Mouse (Mus musculus) hindbrain, embryonic 13.5 days (tissue): ENCODE measurements around the gene Atp11a. TPM values are rescaled to one million over a fixed set of nuclear protein-coding genes. Genes with fewer than 3 reads are reported as not detected.

Experiments
- ATAC-seq: fragments of 200-750 bp; cut with Nextera tagmentation; 2 replicates; pipeline ENCODE4 v1.8.0; 2017; ENCODE audit warnings: moderate TSS enrichment; ENCODE audit not compliant: low FRiP score
- H3K27ac ChIP-seq: fragments of 300-500 bp; sonication (generic); 2 replicates; pipeline ENCODE4 v1.5.1; 2015; ENCODE audit warnings: inconsistent platforms, mild to moderate bottlenecking, moderate library complexity
- H3K27me3 ChIP-seq: fragments of 300-500 bp; sonication (generic); 2 replicates; pipeline ENCODE4 v1.6.1; 2015; ENCODE audit warnings: mild to moderate bottlenecking, inconsistent platforms
- H3K36me3 ChIP-seq: fragments of 300-500 bp; sonication (generic); 2 replicates; pipeline ENCODE4 v1.6.1; 2015; ENCODE audit warnings: mild to moderate bottlenecking, inconsistent platforms
- H3K4me1 ChIP-seq: fragments of 300-500 bp; sonication (generic); replicated peaks from 2 replicates; pipeline ENCODE4 v1.6.1; 2015; ENCODE audit warnings: inconsistent platforms
- H3K4me2 ChIP-seq: fragments of 300-500 bp; sonication (generic); 2 replicates; pipeline ENCODE4 v1.6.1; 2015; ENCODE audit warnings: inconsistent platforms, mild to moderate bottlenecking, moderate library complexity
- H3K4me3 ChIP-seq: fragments of 300-500 bp; sonication (generic); 2 replicates; pipeline ENCODE4 v1.5.1; 2015; ENCODE audit warnings: mild to moderate bottlenecking, inconsistent platforms
- H3K9ac ChIP-seq: fragments of 300-500 bp; sonication (generic); 2 replicates; pipeline ENCODE4 v1.6.1; 2015; ENCODE audit warnings: mild to moderate bottlenecking, inconsistent platforms
- H3K9me3 ChIP-seq: fragments of 300-500 bp; sonication (generic); 2 replicates; pipeline ENCODE4 v1.6.1; 2016; ENCODE audit warnings: inconsistent platforms
- WGBS: fragments of 180-500 bp; shearing (Covaris S2); methylation state at CpG from one replicate; pipeline ENCODE4 v1.1.7; 2015; 5-methylcytosine and 5-hydroxymethylcytosine counted together
- polyA plus RNA-seq: library from polyadenylated mRNA; unstranded; fragments of >200 nt; fragmentation: Nextera tagmentation; extraction: Ambion mirVana; gene quantifications from 2 replicates; pipeline ENCODE4 v1.2.1, GENCODE M21; 2015

Gene Atp11a
- polyA plus RNA-seq, 1 experiment from 2014 or later = 7.9 TPM

DNA sequence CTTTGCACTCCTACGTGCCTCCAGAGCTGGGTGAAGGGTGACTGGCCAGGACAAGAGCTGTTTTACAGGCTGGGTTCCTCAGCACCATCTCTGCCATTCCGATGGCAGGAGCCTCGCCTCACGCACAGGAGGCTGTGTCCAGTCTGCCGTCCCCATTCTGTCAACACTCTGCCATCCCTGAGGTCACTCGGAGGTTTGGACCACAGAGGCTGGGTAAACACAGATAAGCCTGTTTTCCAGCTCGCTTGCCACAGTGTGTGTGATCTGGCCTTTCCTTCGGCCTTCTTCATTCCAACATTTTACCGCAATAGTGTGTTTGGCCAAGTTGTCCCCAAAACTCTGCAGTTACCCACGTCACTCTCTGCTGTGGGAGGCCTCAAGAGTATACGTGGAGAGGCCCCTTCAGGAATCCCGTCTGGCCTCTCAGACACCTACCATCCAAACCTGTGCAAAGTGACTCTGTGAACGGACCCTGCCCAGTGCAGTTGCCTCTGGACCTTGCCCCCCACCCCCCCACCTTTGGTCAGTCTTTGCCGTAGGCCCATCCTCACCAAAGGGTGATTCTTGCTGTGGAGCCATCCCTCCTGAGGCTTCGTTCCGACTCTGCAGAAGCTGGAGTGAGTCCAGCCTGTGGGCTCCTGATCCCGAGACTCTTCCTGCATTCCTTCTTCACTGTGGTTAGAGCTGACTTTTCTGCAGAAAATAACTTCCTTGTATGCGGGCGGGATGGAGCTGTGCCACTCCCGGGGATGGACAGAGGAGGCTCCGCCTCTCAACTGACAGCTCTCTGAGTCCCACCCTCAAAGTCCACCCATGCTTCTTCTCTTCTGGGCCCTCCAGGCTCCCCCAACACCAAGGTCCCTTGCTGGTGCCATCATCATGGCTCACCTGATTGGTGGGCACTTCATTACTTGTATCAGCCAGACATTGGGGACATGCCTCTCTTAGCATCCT lies 126.5 kb downstream of the Atp11a start:
- no peak overlapping the region for H3K4me3 ChIP-seq
- H3K4me2 ChIP-seq = no peak overlapping the region
- no peaks in the 10 kb centered on the region for H3K9me3 ChIP-seq
- H3K27ac ChIP-seq = no peak overlapping the region
- H3K36me3 ChIP-seq = peaks cover 39% of the 10 kb centered on the region
- 0 out of 2 replicates have a peak, but pooled peaks cover 2% of the 10 kb centered on the region for H3K4me1 ChIP-seq
- H3K27me3 ChIP-seq = no peaks in the 10 kb centered on the region
- ATAC-seq = no peak
- 87% methylated on average over 21 of the region's 21 CpGs for WGBS
- H3K9ac ChIP-seq = no peak overlapping the region

DNA sequence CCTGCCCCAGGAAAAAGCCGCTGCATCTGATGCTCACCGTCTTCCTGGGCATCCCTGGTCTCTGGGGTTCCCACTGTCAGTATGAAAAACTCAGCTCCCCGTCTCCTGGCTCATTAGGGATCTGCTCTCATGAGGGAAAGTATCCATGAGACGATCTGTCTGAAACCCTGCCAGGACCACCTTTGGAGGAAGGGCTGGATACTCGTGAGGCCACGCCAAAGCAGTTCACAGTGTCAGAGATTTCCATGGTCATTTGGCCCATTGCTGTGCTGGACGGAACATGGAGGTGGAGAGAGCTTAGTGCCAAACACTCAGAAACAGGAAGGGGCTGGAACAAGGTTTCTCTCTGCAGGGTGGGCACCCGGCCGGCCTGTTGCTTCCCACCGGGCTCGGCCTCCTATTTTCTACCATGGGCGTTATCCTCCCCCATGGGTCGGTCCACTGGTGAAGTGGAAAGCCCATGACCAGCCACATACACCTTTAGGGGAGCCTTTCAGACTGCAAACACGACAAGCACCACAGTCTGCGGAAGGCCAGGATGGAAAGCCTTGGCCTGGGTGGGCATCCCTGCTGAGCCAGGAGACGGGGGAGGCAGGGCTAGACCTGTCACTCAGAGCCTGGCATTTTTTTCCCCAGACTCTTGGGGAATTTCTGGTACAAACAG lies 131.1 kb downstream of the Atp11a start:
- no peak for ATAC-seq
- H3K36me3 ChIP-seq = peaks cover 39% of the 10 kb centered on the region

DNA sequence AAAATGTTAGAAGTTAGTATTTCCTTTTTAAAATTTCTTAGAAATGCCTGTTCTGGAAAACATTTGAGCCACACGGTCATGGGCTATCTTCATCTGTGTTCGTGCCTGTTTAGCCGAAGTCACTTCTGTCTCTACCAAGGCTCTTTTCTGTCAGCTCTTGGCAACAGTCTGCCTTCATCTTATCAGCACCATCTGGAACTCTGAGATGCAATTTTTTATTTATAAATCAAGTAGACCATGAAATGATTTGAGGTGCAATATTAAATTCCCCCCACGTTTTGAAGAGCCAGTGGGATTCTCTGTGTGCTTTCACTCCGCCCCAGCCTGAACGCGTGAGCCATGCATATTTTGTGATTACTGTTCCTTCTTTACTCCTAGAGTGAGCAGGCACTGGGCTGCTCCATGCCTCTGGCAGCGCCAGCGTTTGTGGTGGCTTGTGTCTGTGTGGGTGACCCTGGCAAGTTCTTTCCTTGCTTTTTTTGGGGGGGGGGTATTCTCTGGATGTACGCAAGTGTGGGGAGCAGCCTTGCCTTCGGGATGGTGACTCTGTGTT lies 132.3 kb downstream of the Atp11a start:
- no peaks in the 10 kb centered on the region for H3K27me3 ChIP-seq
- H3K9ac ChIP-seq = no peak overlapping the region
- H3K9me3 ChIP-seq = no peaks in the 10 kb centered on the region
- H3K27ac ChIP-seq = peak overlapping the region; percentile 64
- 76% methylated on average over 11 of the region's 11 CpGs for WGBS
- no peak for ATAC-seq
- H3K4me2 ChIP-seq = no peak overlapping the region
- peaks cover 36% of the 10 kb centered on the region for H3K36me3 ChIP-seq
- H3K4me3 ChIP-seq = no peak overlapping the region
- H3K4me1 ChIP-seq = 0 out of 2 replicates have a peak, but pooled peaks cover 7% of the 10 kb centered on the region

More for the DNA sequence above, 131.1 kb downstream of the Atp11a start:
- H3K27me3 ChIP-seq = no peaks in the 10 kb centered on the region
- 0 out of 2 replicates have a peak, but pooled peaks cover 7% of the 10 kb centered on the region for H3K4me1 ChIP-seq
- WGBS = 88% methylated on average over 16 of the region's 16 CpGs
- no peak overlapping the region for H3K4me2 ChIP-seq
- no peak overlapping the region for H3K9ac ChIP-seq
- H3K4me3 ChIP-seq = no peak overlapping the region
- H3K9me3 ChIP-seq = no peaks in the 10 kb centered on the region
- H3K27ac ChIP-seq = no peak overlapping the region

DNA sequence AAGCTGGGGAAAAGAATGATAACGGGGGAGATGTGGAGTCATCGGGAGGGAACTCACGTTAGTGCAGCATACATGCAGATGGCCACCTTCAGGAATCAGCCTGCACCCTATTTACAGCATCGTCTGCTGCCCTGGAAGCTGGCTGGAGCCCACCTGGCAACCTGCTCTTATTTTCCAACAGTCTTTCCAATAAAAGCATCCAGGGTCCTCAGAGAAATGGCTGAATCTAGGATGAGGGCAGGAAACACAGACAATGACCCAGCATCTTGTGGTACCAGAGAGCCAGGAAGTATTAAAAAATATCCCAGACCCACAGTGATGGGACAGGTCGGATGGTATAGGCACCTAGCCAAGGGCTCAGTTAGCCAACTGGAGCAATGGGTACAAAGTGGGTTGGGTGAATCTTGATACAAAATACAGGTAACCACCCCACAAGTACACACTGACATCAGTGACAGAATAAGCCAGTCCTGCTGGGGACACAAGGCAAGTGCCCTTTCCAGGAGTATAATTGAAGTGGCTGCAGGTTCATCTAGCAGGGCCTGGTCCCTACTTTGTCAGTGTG lies 136.2 kb downstream of the Atp11a start:
- H3K27ac ChIP-seq = no peak overlapping the region
- no peaks in the 10 kb centered on the region for H3K9me3 ChIP-seq
- ATAC-seq = no peak
- H3K27me3 ChIP-seq = no peaks in the 10 kb centered on the region
- H3K4me1 ChIP-seq = peaks cover 14% of the 10 kb centered on the region; the same call in 1 of the 2 replicates
- H3K4me3 ChIP-seq = no peak overlapping the region
- no peak overlapping the region for H3K4me2 ChIP-seq
- H3K9ac ChIP-seq = no peak overlapping the region
- 85% methylated on average over 5 of the region's 5 CpGs for WGBS
- peaks cover 24% of the 10 kb centered on the region; the same call in 1 of the 2 replicates for H3K36me3 ChIP-seq

DNA sequence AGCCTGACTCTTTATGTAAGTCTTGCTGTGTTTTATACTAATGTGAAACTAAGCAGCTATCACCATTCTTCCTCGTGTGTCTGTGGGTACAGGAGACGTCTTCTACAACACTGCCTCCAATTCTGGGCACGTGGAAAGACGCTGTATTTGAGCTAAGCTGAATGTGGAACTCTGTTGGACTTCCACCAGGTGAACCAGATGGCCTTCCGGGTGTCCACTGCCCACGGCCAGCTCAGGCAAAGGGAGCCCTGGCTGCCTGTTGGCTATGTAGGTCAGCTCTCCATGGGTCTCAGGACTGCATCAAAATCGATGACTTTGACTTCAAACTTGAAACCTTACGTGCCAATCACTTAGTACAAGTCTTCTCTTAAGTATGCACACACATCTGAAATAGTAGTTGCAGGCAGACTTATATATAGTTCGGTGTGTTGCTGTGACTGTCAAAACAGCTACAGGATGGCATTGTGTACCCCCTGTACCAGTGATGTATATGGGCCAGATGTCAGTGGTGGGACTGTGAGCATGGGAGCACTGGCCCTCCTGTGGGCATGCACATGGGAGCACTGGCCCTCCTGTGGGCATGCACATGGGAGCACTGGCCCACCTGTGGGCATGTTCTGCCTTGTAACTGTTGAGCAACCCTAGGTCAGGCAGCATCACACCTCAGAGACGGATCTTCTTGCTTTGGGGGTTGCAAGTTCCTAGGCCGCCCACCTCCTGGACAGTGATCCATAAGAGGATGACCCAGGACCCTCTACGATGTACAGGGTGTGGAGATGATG lies 137.2 kb downstream of the Atp11a start:
- Histone ChIP-seq H3K27ac (no peak overlapping the region), H3K4me2 (no peak overlapping the region), H3K27me3 (no peaks in the 10 kb centered on the region), H3K4me1 (peaks cover 12% of the 10 kb centered on the region; the same call in 1 of the 2 replicates), H3K36me3 (peaks cover 24% of the 10 kb centered on the region; the same call in 1 of the 2 replicates), H3K4me3 (no peak overlapping the region), H3K9me3 (no peaks in the 10 kb centered on the region), H3K9ac (no peak overlapping the region)
- WGBS = 86% methylated on average over 12 of the region's 12 CpGs
- ATAC-seq = no peak

DNA sequence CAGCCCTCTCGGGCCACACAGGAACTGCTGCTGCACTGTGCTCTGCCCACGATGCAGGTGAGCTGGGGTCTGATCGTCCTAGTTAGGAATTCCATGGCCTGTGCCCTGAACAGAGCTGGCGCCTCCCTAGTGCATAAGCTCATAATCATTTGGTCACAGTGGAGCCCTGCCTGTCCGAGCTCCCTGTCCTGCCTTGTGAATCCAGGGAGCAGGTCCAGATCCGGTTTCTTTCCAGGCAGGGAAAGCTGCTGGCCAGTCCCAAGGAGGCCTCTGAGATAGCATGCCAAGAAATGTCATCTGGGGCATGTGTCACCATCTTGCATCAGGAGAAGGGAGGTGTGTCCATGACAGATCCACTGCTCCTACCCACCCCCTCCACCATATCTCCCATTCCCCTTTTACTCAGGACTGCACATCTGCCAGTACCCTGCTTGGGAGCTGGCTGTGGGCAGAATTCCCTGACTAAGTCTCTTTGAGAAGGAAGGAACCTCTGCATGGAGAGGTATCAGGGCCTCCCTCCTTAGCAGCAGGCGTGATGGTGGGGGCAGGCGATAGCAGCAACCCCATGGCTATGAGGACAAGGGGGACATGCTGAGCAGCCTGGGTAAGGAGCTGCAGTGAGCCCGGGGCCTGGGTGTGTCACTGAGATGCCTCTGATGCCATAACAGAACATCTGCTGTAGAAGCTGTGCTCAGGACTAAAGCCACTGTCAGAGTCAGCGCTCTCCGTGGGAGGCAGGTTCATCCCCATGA lies 138.1 kb downstream of the Atp11a start:
- H3K9ac ChIP-seq = no peak overlapping the region
- no peaks in the 10 kb centered on the region for H3K9me3 ChIP-seq
- H3K4me1 ChIP-seq = peaks cover 7% of the 10 kb centered on the region; the same call in 1 of the 2 replicates
- 85% methylated on average over 11 of the region's 11 CpGs for WGBS
- no peak overlapping the region for H3K27ac ChIP-seq
- peaks cover 24% of the 10 kb centered on the region; the same call in 1 of the 2 replicates for H3K36me3 ChIP-seq
- no peak overlapping the region for H3K4me3 ChIP-seq
- ATAC-seq = no peak
- no peaks in the 10 kb centered on the region for H3K27me3 ChIP-seq
- H3K4me2 ChIP-seq = no peak overlapping the region

DNA sequence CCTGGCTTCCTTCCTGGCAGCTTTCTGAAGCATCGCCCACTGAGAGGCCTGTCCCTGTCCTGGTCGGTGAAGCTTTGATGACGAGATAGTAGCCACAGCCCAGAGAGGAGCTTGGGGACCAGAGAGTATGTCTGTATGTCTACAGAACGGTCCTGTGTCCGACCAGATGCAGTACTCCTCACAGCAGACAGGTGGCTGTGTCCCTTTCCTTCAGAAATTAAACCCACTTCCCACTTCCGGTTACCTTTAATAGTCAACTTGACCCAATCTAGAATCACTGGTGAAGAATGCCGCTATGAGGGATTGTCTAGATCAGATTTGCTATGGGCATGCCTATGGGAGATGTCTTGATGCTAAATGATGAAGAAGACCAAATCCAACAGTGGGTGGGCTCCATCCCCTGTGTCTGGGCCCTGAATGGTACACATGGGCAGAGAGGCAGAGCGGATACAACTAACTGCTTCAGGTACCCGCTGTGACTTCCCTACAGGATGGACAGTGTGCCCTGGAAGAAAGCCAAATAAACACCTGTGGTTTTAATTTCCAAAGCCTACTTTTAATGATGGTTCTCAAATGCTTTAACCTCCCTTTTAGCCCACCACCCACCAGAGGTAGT lies 138.8 kb downstream of the Atp11a start:
- no peaks in the 10 kb centered on the region for H3K27me3 ChIP-seq
- peaks cover 7% of the 10 kb centered on the region; the same call in 1 of the 2 replicates for H3K4me1 ChIP-seq
- 79% methylated on average over 9 of the region's 9 CpGs for WGBS
- H3K4me3 ChIP-seq = no peak overlapping the region
- ATAC-seq = no peak
- no peak overlapping the region for H3K9ac ChIP-seq
- peaks cover 19% of the 10 kb centered on the region; the same call in 1 of the 2 replicates for H3K36me3 ChIP-seq
- H3K4me2 ChIP-seq = no peak overlapping the region
- no peaks in the 10 kb centered on the region for H3K9me3 ChIP-seq
- H3K27ac ChIP-seq = no peak overlapping the region

DNA sequence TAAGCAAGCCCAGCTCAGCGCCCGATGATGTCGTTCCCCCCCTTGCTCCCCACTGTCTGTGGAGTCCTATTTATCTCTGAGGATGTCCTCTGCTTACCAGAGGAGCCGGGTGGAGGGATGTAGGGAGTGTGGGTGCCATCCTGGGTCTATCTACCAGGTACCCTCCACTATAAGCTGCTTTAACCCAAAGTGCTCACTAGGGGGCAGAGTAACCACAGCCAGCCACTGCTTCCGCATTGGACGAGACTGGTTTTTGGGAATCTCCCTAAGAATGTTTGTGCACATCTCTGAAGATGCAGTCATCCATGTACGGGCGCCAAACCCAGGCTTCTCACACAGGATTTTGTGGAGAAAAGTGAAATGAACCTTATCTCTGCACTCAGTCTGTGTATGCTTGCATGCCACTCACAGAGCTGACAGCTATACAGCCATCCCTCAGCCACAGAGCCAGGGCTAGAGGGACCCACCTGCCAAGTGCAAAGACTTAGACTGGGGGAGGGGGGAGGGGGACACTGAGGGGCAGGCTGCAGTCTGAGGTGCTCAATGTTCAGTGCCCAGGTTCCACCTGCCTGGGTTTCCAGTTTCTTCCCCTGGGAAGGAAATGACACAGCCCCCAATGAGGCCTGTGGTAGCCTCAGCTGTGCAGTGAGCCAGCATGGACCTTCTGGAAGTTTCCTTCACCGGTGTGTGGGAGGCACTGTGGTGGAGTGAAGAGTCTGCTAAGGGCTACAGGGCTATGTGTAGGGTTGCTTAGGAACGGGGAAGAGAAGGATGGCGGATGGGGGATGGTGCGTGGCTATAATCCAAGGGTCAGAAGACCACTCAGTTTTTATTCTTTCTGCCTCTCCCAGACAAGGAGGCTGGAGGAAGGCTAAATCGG lies 139.9 kb downstream of the Atp11a start:
- Histone ChIP-seq H3K4me1 (peaks cover 7% of the 10 kb centered on the region; the same call in 1 of the 2 replicates), H3K27ac (no peak overlapping the region), H3K9me3 (no peaks in the 10 kb centered on the region), H3K27me3 (no peaks in the 10 kb centered on the region), H3K4me3 (no peak overlapping the region), H3K9ac (no peak overlapping the region), H3K4me2 (no peak overlapping the region), H3K36me3 (peaks cover 12% of the 10 kb centered on the region; the same call in 1 of the 2 replicates)
- WGBS = 53% methylated on average over 13 of the region's 13 CpGs
- peak; percentile 71 for ATAC-seq

DNA sequence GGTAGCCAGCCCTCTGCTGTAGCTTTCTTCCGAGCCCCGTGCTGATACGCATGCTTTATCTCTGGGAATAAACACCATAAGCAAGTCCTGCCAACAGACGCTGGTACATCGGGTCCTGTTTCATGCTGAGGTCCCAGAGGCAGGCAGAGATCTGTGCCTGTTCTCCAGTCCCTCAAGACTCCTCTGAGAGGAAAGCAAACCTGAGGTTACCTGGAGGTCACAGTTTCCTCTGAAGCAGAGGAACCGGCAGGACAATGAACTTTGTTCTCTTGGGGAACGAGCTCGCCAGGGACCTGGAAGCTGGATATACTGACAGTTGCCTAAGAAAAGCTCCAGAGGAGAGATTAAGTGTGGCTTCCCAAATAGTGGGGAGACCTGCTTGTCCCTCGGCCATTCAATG lies 141.0 kb downstream of the Atp11a start:
- no peak overlapping the region for H3K4me2 ChIP-seq
- H3K9me3 ChIP-seq = no peaks in the 10 kb centered on the region
- WGBS = 76% methylated on average over 9 of the region's 9 CpGs
- H3K36me3 ChIP-seq = 0 out of 2 replicates have a peak, but pooled peaks cover 4% of the 10 kb centered on the region
- H3K4me3 ChIP-seq = no peak overlapping the region
- ATAC-seq = no peak
- no peak overlapping the region for H3K27ac ChIP-seq
- H3K4me1 ChIP-seq = peaks cover 7% of the 10 kb centered on the region; the same call in 1 of the 2 replicates
- H3K9ac ChIP-seq = no peak overlapping the region
- no peaks in the 10 kb centered on the region for H3K27me3 ChIP-seq
